Mouse (Mus musculus) myocyte (in vitro differentiated cells): ENCODE results near the gene Pofut1.

Source experiments
- CEBPB ChIP-seq: IDR thresholded peaks from 2 replicates; pipeline ENCODE4 v1.6.1; 2011; ENCODE audit warnings: mild to moderate bottlenecking, moderate library complexity; ENCODE audit not compliant: poor library complexity, insufficient read depth, severe bottlenecking
- E2F4 ChIP-seq: IDR thresholded peaks from one replicate; pipeline ENCODE4 v1.6.1; 2011; ENCODE audit warnings: mild to moderate bottlenecking, control low read depth, moderate library complexity; ENCODE audit not compliant: insufficient read depth
- MAX ChIP-seq: IDR thresholded peaks from one replicate; pipeline ENCODE4 v1.6.1; 2011; ENCODE audit warnings: low read depth, mild to moderate bottlenecking, control low read depth
- MYOD1 ChIP-seq, 3 experiments: IDR thresholded peaks; one replicate each; pipeline ENCODE4 v1.6.1; 2011; ENCODE audit warnings: control low read depth in 2 of 3, low read depth in 2 of 3, mild to moderate bottlenecking in 2 of 3, moderate library complexity in 1 of 3; ENCODE audit not compliant: insufficient read length in 2 of 3, control insufficient read depth in 1 of 3
- MYOG ChIP-seq, 3 experiments: IDR thresholded peaks; one replicate each; pipeline ENCODE4 v1.6.1; 2011; ENCODE audit warnings: control low read depth in 2 of 3, low read depth in 2 of 3, mild to moderate bottlenecking in 2 of 3; ENCODE audit not compliant: insufficient read length in 2 of 3, control insufficient read depth in 1 of 3, insufficient read depth in 1 of 3
- POLR2A ChIP-seq: IDR thresholded peaks from one replicate; pipeline ENCODE4 v1.6.1; 2011; ENCODE audit warnings: low read depth, mild to moderate bottlenecking, control low read depth, moderate library complexity; ENCODE audit not compliant: insufficient read length
- POLR2AphosphoS2 ChIP-seq: IDR thresholded peaks from one replicate; pipeline ENCODE4 v1.6.1; 2011; ENCODE audit warnings: low read depth, control low read depth; ENCODE audit not compliant: insufficient read length
- REST ChIP-seq: IDR thresholded peaks from one replicate; pipeline ENCODE4 v1.6.1; 2011; ENCODE audit warnings: mild to moderate bottlenecking, control low read depth, moderate library complexity; ENCODE audit not compliant: insufficient read depth, insufficient read length
- TCF12 ChIP-seq: IDR thresholded peaks from one replicate; pipeline ENCODE4 v1.6.1; 2011; ENCODE audit warnings: mild to moderate bottlenecking, control low read depth; ENCODE audit not compliant: poor library complexity, insufficient read depth, severe bottlenecking
- TCF3 ChIP-seq: IDR thresholded peaks from one replicate; pipeline ENCODE4 v1.6.1; 2011; ENCODE audit warnings: low read depth, control low read depth; ENCODE audit not compliant: insufficient read length
- USF1 ChIP-seq: IDR thresholded peaks from one replicate; pipeline ENCODE4 v1.6.1; 2011; ENCODE audit warnings: low read depth, mild to moderate bottlenecking, control low read depth, moderate library complexity

- TF ChIP-seq POLR2A, result no peak
- no peak for TF ChIP-seq USF1
- no peak for TF ChIP-seq MYOG (IDR thresholded peaks at IDR 0.05; ENCODE audit: control insufficient read depth in 1 of 3, insufficient read depth in 1 of 3, insufficient read length in 2 of 3, low read depth in 2 of 3)
- no peak for TF ChIP-seq MAX
- no peak for TF ChIP-seq TCF12
- no peak for TF ChIP-seq MYOD1 (IDR thresholded peaks at IDR 0.05; ENCODE audit: control insufficient read depth in 1 of 3, insufficient read length in 2 of 3, low read depth in 2 of 3)
- TF ChIP-seq CEBPB, result no peak
- no peak for TF ChIP-seq E2F4
- no peak for TF ChIP-seq POLR2AphosphoS2
- TF ChIP-seq REST, result no peak
- TF ChIP-seq TCF3, result no peak
Observed at GRCm38 (mm10) chr2:153213351-153213750, 28.0 kb upstream of the Pofut1 start.
